7 mouse cellular contexts compared by ENCODE assay signal in genomic region chr19:23134095-23134440, GRCm38 (mm10). TPM values are rescaled to one million over a fixed set of nuclear protein-coding genes. Genes with fewer than 3 reads are reported as not detected.
DNase-seq lines count a peak whose midpoint lies in the region; ATAC-seq lines count a peak whose summit lies in the region.

No protein-coding gene starts in this region.

- peak; percentile 78 for DNase-seq in adrenal gland, postnatal 25 days
- DNase-seq in embryo, embryonic 9.5 days (ENCODE audit: extremely low spot score): peak; percentile 53
- peak; percentile 48 to 60 for DNase-seq in gastrocnemius, postnatal 4 days (ENCODE audit: low spot score in 2 of 2)
- peak; percentile 83 to 95 for DNase-seq in left cerebral cortex, postnatal 14 days (ENCODE audit: low spot score in 2 of 2)
- peak; percentile 43 for DNase-seq in right cerebral cortex, postnatal 4 days

- peak; percentile 44 for ATAC-seq in intestine, embryonic 15.5 days
- peak; percentile 40 for ATAC-seq in megakaryocyte progenitor cell, adult 5-6 weeks (replicated peaks; ENCODE audit: poor library complexity)

- H3K27ac ChIP-seq in intestine, embryonic 15.5 days: 0 out of 2 replicates have a peak overlapping the region, but pooled peaks have one; percentile 9

- peak overlapping the region; percentile 40 for H3K4me3 ChIP-seq in intestine, embryonic 15.5 days (replicated peaks)

- H3K9ac ChIP-seq in intestine, embryonic 15.5 days: peak overlapping the region; percentile 32; the same call in 1 of the 2 replicates

- peak overlapping the region; percentile 86 for H3K4me2 ChIP-seq in intestine, embryonic 15.5 days (replicated peaks)

- no peaks in the 10 kb centered on the region for H3K36me3 ChIP-seq in intestine, embryonic 15.5 days

- WGBS in intestine, embryonic 15.5 days: 4% methylated on average over 14 of the region's 14 CpGs

- H3K27me3 ChIP-seq in intestine, embryonic 15.5 days (replicated peaks): no peaks in the 10 kb centered on the region; the same call in 1 of the 2 replicates

- intact Hi-C loops in left cerebral cortex, postnatal 14 days (cut with DNase I): loop anchor here (1.0 to 10.0 kb wide), 6 partner anchors 8 to 218 kb away; no protein-coding TSS in a partner anchor

- H3K9me3 ChIP-seq in intestine, embryonic 15.5 days: no peaks in the 10 kb centered on the region

- peaks cover 25% of the 10 kb centered on the region for H3K4me1 ChIP-seq in intestine, embryonic 15.5 days (replicated peaks)

RNA-seq across cellular contexts. Expression of gene Klf9, which starts 7.0 kb away (rescaled TPM):
- 72.2 and 72.8 TPM in 2 replicates for total RNA-seq in adrenal gland, postnatal 25 days (2021)
- total RNA-seq in gastrocnemius, postnatal 4 days (2021): 10 to 100 TPM; 21.4 to 33.2 TPM
- 3.9 and 4.6 TPM in 2 replicates for polyA plus RNA-seq in intestine, embryonic 15.5 days (2015; fragmentation: Nextera tagmentation; extraction: Ambion mirVana)
- total RNA-seq in left cerebral cortex, postnatal 14 days (2021): 100 to 1,000 TPM; 206 to 251 TPM
- total RNA-seq in megakaryocyte progenitor cell, adult 5-6 weeks (2015): 19.0 and 20.1 TPM in 2 replicates
- 13.3 and 16.0 TPM in 2 replicates for total RNA-seq in megakaryocyte progenitor cell, adult 5-6 weeks (2017)

Comparison
In these comparisons a context has a peak if more than half of its experiments do, and no peak if none do; other contexts are left out.
1. Peak in every context shown above with its lines: DNase-seq, ATAC-seq, H3K4me3 ChIP-seq and H3K27ac ChIP-seq.